Mouse (Mus musculus): ENCODE measurements around the gene Rbpms2. TPM values are rescaled to one million over a fixed set of nuclear protein-coding genes. Genes with fewer than 3 reads are reported as not detected.
"Not testable (repeated sequence)": the region's sequence is repeated elsewhere in the genome, so short reads cannot be mapped to it uniquely, and the experiment has no call there.

Rbpms2 gene
- polyA plus RNA-seq, 1 experiment from 2014 or later = 23.7 TPM

DNA sequence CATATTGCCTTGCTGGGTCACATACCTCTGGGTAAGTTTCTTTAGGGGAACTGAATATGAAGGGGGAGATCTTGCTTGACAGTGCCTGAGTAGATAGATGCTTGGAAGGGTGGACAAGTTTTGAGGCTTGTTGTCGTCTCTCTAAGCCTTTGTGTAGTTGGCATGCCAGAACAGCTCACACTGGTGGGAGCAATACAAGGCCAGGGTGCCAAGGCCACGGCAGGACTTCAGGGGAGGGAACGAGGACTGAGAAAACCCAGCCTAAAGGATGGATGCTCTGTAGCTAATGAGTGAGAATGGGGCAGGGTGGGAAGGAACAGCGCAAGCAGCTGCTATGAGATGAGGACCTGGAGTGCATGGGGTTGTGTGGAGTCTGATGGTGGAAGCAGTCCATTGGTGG is 15.5 kb downstream of the Rbpms2 start:
- H3K36me3 ChIP-seq (ENCODE audit: control insufficient read depth, insufficient read depth, low read length) = no peaks in the 10 kb centered on the region
- H3K4me2 ChIP-seq (replicated peaks; ENCODE audit: low read depth, low read length) = no peak overlapping the region
- 0 out of 2 replicates have a peak, but pooled peaks cover 2% of the 10 kb centered on the region for H3K4me1 ChIP-seq (replicated peaks; ENCODE audit: control insufficient read depth, insufficient read depth, low read length)
- H3K9me3 ChIP-seq (ENCODE audit: control insufficient read depth, low read length) = no peaks in the 10 kb centered on the region
- DNase-seq (ENCODE audit: low spot score) (no peak), ATAC-seq (ENCODE audit: low FRiP score) (no peak)
- no peak overlapping the region for H3K27ac ChIP-seq (ENCODE audit: low read depth, low read length)
- H3K9ac ChIP-seq (ENCODE audit: low read depth, low read length) = no peak overlapping the region
- no peaks in the 10 kb centered on the region for H3K27me3 ChIP-seq (ENCODE audit: control insufficient read depth, insufficient read depth, low read length)
- 90% methylated on average over 4 of the region's 4 CpGs for WGBS
- no peak overlapping the region for H3K4me3 ChIP-seq (ENCODE audit: low read depth, low read length)

GRCm38 (mm10) chr9:65645984-65646383 is 16.5 kb downstream of the Rbpms2 start:
- H3K4me1 ChIP-seq (replicated peaks; ENCODE audit: control insufficient read depth, insufficient read depth, low read length) = 0 out of 2 replicates have a peak, but pooled peaks cover 2% of the 10 kb centered on the region
- no peak for ATAC-seq (ENCODE audit: low FRiP score)
- no peaks in the 10 kb centered on the region for H3K36me3 ChIP-seq (ENCODE audit: control insufficient read depth, insufficient read depth, low read length)
- WGBS = 70% methylated on average over 3 of the region's 3 CpGs
- no peak for DNase-seq (ENCODE audit: low spot score)
- H3K27me3 ChIP-seq (ENCODE audit: control insufficient read depth, insufficient read depth, low read length) = no peaks in the 10 kb centered on the region
- no peaks in the 10 kb centered on the region for H3K9me3 ChIP-seq (ENCODE audit: control insufficient read depth, low read length)
- H3K9ac ChIP-seq (ENCODE audit: low read depth, low read length) = no peak overlapping the region
- H3K4me2 ChIP-seq (replicated peaks; ENCODE audit: low read depth, low read length) = no peak overlapping the region
- H3K27ac ChIP-seq (ENCODE audit: low read depth, low read length) = no peak overlapping the region
- H3K4me3 ChIP-seq (ENCODE audit: low read depth, low read length) = no peak overlapping the region

DNA sequence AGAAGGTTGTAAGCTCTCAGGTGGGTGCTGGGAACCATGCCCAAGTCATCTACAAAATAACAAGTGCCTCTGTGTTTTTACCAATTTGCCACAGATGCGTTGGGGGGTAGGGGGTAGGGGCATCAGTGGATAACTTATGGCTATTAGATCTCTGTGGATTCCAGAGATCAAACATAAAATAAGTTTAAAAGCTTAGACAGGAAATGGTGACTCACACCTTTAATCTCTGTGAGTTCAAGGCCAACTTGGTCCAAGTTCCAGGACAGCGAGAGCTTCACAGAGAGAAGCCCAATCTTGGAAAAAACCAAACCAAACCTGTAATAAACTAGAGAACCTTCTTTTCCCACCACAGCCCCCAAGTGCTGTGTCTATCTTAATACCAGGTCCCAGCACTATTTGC is 17.3 kb downstream of the Rbpms2 start:
- Histone ChIP-seq H3K9me3 (ENCODE audit: control insufficient read depth, low read length) (no peaks in the 10 kb centered on the region), H3K4me1 (replicated peaks; ENCODE audit: control insufficient read depth, insufficient read depth, low read length) (no peaks in the 10 kb centered on the region), H3K27me3 (ENCODE audit: control insufficient read depth, insufficient read depth, low read length) (no peaks in the 10 kb centered on the region), H3K36me3 (ENCODE audit: control insufficient read depth, insufficient read depth, low read length) (no peaks in the 10 kb centered on the region), H3K4me2 (replicated peaks; ENCODE audit: low read depth, low read length) (no peak overlapping the region), H3K9ac (ENCODE audit: low read depth, low read length) (no peak overlapping the region), H3K27ac (ENCODE audit: low read depth, low read length) (no peak overlapping the region), H3K4me3 (ENCODE audit: low read depth, low read length) (no peak overlapping the region)
- DNase-seq (ENCODE audit: low spot score) (no peak), ATAC-seq (ENCODE audit: low FRiP score) (no peak)
- 98% methylated on average over 2 of the region's 2 CpGs for WGBS

GRCm38 (mm10) chr9:65648730-65649129 is 19.3 kb downstream of the Rbpms2 start:
- no peak for ATAC-seq (ENCODE audit: low FRiP score)
- no peak for DNase-seq (ENCODE audit: low spot score)
- H3K4me1 ChIP-seq (replicated peaks; ENCODE audit: control insufficient read depth, insufficient read depth, low read length) = no peaks in the 10 kb centered on the region
- WGBS = 95% methylated on average over 13 of the region's 13 CpGs
- no peak overlapping the region for H3K9ac ChIP-seq (ENCODE audit: low read depth, low read length)
- H3K27me3 ChIP-seq (ENCODE audit: control insufficient read depth, insufficient read depth, low read length) = no peaks in the 10 kb centered on the region
- H3K36me3 ChIP-seq (ENCODE audit: control insufficient read depth, insufficient read depth, low read length) = no peaks in the 10 kb centered on the region
- no peak overlapping the region for H3K4me3 ChIP-seq (ENCODE audit: low read depth, low read length)
- H3K9me3 ChIP-seq (ENCODE audit: control insufficient read depth, low read length) = no peaks in the 10 kb centered on the region
- no peak overlapping the region for H3K27ac ChIP-seq (ENCODE audit: low read depth, low read length)
- H3K4me2 ChIP-seq (replicated peaks; ENCODE audit: low read depth, low read length) = no peak overlapping the region

DNA sequence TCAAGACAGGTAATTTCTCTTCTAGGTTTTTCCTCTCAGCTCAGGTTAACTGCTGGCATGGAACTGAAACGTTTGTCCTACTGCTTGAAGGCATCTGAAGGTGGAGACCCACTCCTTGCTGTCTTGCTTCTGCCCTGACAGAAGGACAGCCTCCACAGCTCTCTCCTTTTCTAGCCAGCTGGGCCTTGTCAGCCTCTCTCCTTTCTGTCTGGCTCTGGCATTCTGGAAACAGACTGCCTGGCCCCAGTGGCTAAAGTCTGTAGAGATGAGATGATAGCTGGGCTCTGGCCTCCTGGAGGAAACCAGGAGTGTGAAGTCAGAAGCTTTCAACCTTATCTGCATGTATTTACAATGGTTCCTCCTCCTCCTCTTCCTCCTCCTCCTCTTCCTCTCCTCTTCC is 20.5 kb downstream of the Rbpms2 start:
- Histone ChIP-seq H3K36me3 (ENCODE audit: control insufficient read depth, insufficient read depth, low read length) (no peaks in the 10 kb centered on the region), H3K9me3 (ENCODE audit: control insufficient read depth, low read length) (no peaks in the 10 kb centered on the region), H3K4me2 (replicated peaks; ENCODE audit: low read depth, low read length) (no peak overlapping the region), H3K27ac (ENCODE audit: low read depth, low read length) (no peak overlapping the region), H3K4me1 (replicated peaks; ENCODE audit: control insufficient read depth, insufficient read depth, low read length) (no peaks in the 10 kb centered on the region), H3K9ac (ENCODE audit: low read depth, low read length) (no peak overlapping the region), H3K27me3 (ENCODE audit: control insufficient read depth, insufficient read depth, low read length) (no peaks in the 10 kb centered on the region), H3K4me3 (ENCODE audit: low read depth, low read length) (no peak overlapping the region)
- 75% methylated on average over 1 of the region's 1 CpGs for WGBS
- ATAC-seq (ENCODE audit: low FRiP score) (no peak), DNase-seq (ENCODE audit: low spot score) (no peak)

DNA sequence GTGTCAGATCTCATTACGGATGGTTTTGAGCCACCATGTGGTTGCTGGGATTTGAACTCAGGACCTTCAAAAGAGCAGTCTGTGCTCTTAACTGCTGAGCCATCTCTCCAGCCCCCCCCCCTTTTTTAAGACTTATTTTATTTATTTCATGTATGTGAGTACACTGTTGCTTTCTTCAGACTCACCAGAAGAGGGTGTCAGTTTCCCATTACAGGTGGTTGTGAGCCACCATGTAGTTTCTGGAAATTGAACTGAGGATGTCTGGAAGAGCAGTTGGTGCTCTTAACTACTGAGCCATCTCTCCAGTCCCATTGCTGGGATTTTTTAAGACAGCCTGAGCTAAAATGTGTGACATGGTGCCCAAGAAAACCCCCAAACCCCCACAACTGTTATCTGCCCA is 22.5 kb downstream of the Rbpms2 start:
- ATAC-seq (ENCODE audit: low FRiP score); DNase-seq (ENCODE audit: low spot score); H3K27me3 ChIP-seq (ENCODE audit: control insufficient read depth, insufficient read depth, low read length); H3K36me3 ChIP-seq (ENCODE audit: control insufficient read depth, insufficient read depth, low read length); H3K4me3 ChIP-seq (ENCODE audit: low read depth, low read length); H3K4me1 ChIP-seq (replicated peaks; ENCODE audit: control insufficient read depth, insufficient read depth, low read length); H3K9me3 ChIP-seq (ENCODE audit: control insufficient read depth, low read length); H3K9ac ChIP-seq (ENCODE audit: low read depth, low read length); H3K4me2 ChIP-seq (replicated peaks; ENCODE audit: low read depth, low read length); H3K27ac ChIP-seq (ENCODE audit: low read depth, low read length): not testable (repeated sequence)
- 87% methylated on average over 1 of the region's 1 CpGs for WGBS

GRCm38 (mm10) chr9:65653741-65654140 is 24.3 kb downstream of the Rbpms2 start:
- H3K36me3 ChIP-seq (ENCODE audit: control insufficient read depth, insufficient read depth, low read length) = no peaks in the 10 kb centered on the region
- no peak overlapping the region for H3K4me3 ChIP-seq (ENCODE audit: low read depth, low read length)
- no peak overlapping the region for H3K9ac ChIP-seq (ENCODE audit: low read depth, low read length)
- H3K4me2 ChIP-seq (replicated peaks; ENCODE audit: low read depth, low read length) = no peak overlapping the region
- H3K27me3 ChIP-seq (ENCODE audit: control insufficient read depth, insufficient read depth, low read length) = no peaks in the 10 kb centered on the region
- H3K9me3 ChIP-seq (ENCODE audit: control insufficient read depth, low read length) = no peaks in the 10 kb centered on the region
- no peak overlapping the region for H3K27ac ChIP-seq (ENCODE audit: low read depth, low read length)
- no peaks in the 10 kb centered on the region for H3K4me1 ChIP-seq (replicated peaks; ENCODE audit: control insufficient read depth, insufficient read depth, low read length)
- 92% methylated on average over 4 of the region's 4 CpGs for WGBS
- DNase-seq (ENCODE audit: low spot score) = no peak
- no peak for ATAC-seq (ENCODE audit: low FRiP score)

DNA sequence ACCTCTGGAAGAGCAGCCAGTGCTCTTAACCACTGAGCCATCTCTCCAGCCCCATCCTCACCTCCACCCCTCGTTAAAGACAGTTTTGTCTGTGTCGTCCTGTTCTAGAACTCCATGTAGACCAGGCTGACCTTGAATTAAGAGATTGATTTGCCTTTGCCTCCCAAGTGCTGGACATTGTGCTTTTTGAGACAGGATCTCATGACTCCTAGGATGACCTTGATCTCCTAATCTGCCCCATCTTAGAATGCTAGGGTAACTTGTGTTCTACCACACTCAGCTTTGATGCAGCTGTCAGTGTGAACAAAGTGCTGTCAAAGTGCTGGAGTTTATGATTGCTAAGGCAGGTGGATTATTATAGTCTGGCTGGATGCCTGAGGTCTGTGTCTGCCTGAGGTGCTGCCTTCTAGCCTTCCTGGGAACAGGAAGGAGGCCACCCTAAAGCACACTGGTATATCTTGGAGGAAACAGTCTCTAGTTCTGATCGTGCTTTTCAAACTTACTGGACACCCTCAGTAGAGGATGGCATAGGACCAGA is 25.3 kb downstream of the Rbpms2 start:
- Histone ChIP-seq H3K27ac (ENCODE audit: low read depth, low read length) (no peak overlapping the region), H3K9me3 (ENCODE audit: control insufficient read depth, low read length) (no peaks in the 10 kb centered on the region), H3K9ac (ENCODE audit: low read depth, low read length) (no peak overlapping the region), H3K27me3 (ENCODE audit: control insufficient read depth, insufficient read depth, low read length) (no peaks in the 10 kb centered on the region), H3K4me3 (ENCODE audit: low read depth, low read length) (no peak overlapping the region), H3K4me1 (replicated peaks; ENCODE audit: control insufficient read depth, insufficient read depth, low read length) (no peaks in the 10 kb centered on the region), H3K36me3 (ENCODE audit: control insufficient read depth, insufficient read depth, low read length) (no peaks in the 10 kb centered on the region), H3K4me2 (replicated peaks; ENCODE audit: low read depth, low read length) (no peak overlapping the region)
- ATAC-seq (ENCODE audit: low FRiP score) = no peak
- WGBS = 84% methylated on average over 3 of the region's 3 CpGs
- no peak for DNase-seq (ENCODE audit: low spot score)

- Histone ChIP-seq H3K36me3 (ENCODE audit: control insufficient read depth, insufficient read depth, low read length) (no peaks in the 10 kb centered on the region), H3K27ac (ENCODE audit: low read depth, low read length) (no peak overlapping the region), H3K4me1 (replicated peaks; ENCODE audit: control insufficient read depth, insufficient read depth, low read length) (no peaks in the 10 kb centered on the region), H3K4me3 (ENCODE audit: low read depth, low read length) (no peak overlapping the region), H3K9me3 (ENCODE audit: control insufficient read depth, low read length) (no peaks in the 10 kb centered on the region), H3K4me2 (replicated peaks; ENCODE audit: low read depth, low read length) (no peak overlapping the region), H3K27me3 (ENCODE audit: control insufficient read depth, insufficient read depth, low read length) (no peaks in the 10 kb centered on the region), H3K9ac (ENCODE audit: low read depth, low read length) (no peak overlapping the region)
- WGBS = 84% methylated on average over 8 of the region's 8 CpGs
- DNase-seq (ENCODE audit: low spot score) = no peak
- ATAC-seq (ENCODE audit: low FRiP score) = no peak
Measured at GRCm38 (mm10) chr9:65655540-65655939, 26.1 kb downstream of the Rbpms2 start.
